Mouse (Mus musculus) hindlimb bud, embryonic 11.5 days (tissue): ENCODE measurements around the gene Eya2.

ENCODE experiments used
- DNase-seq: peaks from one replicate; pipeline ENCODE4 v3.0.0-alpha.2; 2012; ENCODE audit warnings: low read depth, low spot score; ENCODE audit errors: extremely low spot score

The Eya2 gene

DNA sequence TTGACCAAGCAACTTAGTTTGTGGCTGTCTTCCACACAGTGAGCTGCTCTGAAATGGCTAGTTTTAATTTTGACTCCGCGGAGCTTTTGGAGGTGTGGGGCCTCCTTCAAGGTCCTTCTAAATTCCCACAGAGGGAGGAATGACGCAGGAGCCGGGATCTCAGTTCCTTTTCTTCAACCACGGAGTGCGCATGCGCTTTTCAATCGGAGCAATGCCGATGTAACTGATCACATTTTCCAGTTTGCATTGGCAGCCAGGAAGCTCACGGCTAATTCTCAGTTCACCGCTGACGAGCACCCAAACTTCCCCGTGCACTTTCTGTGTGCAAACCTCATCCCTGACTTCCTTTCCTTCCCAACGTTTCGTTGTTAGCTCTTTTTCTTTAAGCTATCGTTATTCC is 4.1 kb upstream of the Eya2 start:
- no peak for DNase-seq

DNA sequence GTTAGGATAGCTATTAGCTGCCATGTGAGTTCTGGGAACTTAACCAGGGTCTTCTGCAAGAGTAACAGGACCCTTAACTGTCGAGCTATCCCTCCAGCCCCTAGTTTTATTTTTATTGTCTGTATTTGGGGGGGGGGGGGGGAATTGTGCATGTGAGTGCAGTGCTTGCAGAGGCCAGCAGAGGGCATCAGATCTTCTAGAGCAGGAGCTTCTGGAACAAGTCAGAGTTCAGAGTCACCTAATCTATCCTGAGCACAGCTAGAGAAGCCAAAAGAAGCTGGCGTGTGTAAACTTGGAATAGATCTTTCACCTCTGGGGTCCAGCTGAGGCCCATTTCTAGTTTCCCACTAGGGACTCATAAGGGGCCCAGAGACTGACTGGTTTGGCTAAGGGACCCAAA is 1.1 kb upstream of the Eya2 start:
- DNase-seq = no peak

DNA sequence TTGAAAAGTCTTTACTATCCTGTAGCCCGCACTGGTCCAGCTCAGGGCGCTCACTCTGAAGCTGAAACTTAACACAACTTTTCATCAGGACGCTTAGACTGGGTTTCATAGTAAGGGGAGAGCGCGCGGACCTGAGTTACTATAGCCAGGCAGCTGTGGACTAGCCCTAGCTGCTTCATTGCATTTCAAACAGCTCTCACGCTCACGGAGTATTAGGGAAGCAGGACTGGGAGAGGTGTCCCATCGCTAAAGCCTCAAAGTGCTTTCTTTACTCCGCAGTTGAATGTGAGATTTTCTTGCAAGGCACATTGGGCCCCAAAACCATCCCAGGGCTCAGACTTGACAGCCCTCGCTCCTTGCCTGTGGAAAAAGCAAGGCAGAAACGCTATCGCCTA is 841 bp downstream of the Eya2 start:
- no peak for DNase-seq

DNA sequence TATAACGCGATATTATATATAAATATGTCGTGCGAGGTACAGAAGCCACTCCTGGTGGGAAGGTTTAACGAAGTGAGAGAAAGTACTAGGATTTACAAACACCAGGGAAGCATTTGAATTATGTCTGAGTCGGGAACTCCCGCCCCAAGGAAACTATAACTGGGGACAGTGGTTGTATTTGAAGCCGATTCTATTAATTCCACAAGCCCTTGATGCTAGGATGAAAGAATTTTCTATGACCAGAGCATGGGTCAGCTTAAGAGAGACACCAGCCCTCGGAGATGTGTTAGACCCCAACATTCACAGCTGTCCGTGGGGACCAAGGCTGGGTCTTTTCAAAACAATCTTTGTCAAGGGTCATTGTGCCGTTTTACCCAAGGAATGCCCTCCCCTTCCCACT is 1.3 kb downstream of the Eya2 start:
- no peak for DNase-seq

DNA sequence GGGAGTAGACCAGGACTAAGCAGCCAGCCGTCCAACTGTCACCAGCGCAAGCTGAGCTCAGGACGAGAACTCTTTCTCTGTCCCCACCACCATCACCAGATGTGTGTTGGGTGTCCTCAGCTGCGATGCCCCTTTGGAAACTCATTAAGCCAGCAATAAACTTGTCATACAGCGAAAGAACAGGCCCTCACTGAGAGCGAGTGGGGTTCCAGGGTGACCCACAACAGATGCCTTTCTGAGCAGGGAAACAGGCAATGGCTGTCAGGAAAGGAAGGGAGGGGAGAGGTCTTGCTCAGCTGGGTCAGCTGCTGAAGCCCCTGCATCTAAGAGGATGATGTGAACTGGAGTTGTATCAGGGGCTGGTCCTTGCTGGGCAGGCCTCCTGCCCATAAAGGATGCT is 2.7 kb downstream of the Eya2 start:
- no peak for DNase-seq

DNA sequence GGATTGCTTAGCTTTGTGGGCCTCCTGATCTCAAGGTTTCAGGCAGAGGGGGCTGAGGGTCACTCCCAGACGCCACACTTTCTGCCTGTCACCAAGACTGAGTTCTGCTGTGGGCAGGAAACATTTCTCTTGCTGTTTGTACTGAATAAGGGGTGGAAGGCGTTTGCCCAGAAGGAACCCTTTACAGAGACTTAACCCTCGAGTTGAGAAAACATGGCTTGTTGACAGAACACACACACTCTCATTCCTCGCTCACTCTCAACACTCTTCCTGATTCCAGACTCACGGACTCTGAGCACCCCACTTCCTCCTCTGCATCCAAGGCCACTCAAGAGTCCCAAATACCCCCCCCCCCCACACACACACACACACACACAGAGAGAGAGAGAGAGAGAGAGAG is 3.3 kb downstream of the Eya2 start:
- no peak for DNase-seq

DNA sequence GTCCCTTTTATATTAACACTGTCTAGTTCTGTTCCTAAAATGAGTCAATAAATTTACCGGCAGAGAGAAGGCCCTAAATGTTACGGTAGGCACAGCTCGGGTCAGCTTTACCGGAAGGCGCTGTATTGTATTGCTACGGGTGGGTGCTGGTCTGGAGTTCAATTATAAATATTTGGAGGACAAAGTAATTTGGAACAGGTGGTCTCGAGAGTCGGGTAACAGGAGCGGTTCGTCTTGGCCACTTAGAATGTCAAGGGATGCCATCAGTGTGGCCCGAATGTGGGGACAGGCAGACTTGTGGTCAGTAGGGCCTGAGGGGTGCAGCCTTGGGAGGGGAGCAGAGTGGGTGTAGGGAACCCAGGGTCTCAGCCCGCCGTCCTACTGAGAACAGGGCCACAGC is 4.7 kb downstream of the Eya2 start:
- DNase-seq = no peak

DNA sequence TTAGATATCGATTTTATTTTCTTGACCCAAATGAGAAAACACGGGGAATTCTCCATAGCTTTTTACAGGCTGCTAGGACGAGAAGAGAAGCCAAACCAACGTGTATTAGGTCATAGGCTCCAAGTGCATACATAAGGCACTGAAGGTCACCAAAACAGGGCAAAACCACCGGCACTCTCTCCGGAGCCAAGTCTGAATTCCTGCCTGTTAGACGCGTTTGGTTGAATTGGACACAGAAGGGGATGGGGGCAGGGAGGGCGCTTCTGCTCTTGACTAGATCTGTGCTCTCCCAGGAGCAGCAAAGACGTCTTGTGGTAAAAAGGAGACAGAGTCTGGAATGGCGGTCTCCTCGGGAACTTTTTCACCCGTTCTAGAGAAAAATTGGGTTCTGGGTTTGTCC is 6.1 kb downstream of the Eya2 start:
- no peak for DNase-seq

DNA sequence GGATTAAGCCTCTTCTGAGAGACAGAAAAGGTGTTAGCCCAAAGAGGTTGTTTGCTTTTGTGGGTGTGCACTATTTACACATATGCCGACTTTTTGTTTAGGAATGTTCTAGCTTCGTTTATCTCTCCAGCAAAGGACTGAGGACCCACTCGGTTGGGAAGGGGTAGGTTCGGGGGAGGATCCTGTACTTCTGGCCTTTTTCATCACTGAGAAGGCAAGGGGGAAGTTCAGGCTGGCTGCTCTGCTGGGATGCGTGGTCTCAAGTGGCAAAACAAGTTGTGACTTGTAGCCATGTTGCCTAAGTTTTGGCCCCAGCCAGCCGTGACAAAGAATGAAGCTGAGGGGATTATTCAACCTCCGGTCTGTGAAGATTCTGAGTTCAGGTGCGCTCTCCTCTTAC is 6.8 kb downstream of the Eya2 start:
- DNase-seq = no peak

DNA sequence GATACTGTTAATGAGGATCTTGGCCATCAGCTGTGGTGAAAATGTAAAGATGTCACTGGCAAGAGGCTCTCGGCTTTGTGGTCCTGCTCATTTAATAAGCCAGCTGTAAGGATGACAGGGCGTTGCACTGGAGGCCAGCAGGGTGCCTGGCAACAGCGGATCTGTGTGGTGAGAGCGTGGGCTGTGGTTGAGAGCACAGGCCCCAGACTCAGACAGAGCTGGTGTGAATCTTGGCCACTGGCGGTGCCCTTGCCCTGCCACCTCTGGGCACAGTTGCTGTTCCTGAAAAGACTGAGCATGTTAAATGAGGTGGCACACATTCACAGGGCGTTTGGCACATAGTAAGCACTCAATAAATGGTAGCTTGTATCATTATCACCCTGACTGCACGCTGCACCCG is 8.9 kb downstream of the Eya2 start:
- no peak for DNase-seq

DNA sequence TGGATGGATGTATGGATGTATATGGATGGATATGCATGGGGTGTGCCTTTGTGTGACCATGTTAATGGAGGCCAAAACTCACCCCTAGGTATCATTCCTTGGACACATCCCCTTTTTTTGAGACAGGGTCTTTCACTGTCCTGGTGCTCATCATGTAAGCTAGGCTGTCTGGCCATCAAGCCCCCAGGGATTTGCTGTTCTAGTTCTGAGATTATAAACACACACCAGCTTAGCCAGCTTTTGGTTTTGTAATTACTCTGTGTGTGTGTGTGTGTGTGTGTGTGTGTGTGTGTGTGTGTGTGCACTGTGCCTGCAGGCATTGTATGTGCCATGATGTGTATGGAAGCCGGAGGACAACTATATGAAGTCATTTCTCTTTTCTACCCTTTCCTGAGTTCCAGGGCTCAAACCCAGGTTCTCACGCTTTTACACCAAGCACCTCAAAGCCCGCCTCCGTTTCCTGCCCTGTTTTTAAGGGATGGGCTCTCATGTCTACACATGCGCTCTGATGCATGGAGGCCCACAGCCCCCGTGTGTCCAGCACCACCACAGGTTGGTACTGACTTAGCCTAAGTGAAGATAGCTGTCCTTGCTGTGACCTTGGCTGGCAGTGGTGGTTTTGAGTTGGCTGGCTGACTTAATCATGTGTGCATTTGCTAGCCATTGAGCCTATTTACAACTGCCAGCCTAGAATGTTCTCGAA is 16.9 kb downstream of the Eya2 start:
- no peak for DNase-seq

DNA sequence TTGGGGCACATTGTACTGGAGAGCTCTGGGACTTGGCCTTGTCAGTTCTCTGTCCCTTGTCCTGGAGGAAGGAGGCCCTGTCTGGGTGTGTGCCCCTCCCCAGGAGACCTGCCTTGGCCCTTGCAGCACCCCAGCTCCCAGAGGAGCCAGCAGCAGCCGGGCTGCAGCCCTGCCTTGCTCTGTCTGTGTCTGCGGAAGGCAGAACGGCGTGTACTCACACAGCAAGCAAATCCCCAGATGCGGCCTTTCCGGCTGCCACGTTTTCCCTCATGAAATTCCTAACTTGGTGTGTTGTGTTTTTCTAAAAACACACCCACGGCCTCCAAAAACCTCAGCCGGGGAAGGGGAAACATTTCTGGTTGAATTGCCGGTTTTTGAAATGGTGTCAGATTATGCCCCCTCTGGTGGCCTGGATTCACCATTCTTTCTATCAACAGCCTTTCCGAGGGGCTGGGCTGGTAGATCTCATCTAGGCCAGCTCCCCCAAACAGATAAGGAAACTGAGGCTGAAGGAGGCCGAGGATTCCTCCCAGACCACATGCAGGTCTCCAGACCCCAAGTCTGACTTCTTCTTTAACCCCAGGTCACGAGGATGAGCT is 19.0 kb downstream of the Eya2 start:
- DNase-seq = no peak

DNA sequence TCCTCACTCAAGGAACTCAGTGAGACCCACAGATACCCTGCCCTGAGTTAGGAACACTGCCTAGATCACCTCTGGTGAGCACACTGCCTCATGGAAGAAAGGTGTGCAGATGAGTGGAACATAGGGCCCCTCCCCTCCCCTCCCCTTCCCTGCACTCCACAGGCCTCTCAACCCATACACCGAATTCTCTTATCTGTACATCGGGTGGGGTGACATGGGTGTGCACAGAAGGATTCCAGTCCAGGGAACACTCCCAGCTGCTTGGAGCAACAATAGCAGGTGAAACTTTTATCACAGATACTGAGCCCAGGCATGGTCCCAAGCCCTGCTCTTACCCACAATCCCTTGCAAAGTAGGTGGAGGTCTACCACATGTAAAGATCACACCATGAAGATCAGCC is 26.7 kb downstream of the Eya2 start:
- DNase-seq = no peak

DNA sequence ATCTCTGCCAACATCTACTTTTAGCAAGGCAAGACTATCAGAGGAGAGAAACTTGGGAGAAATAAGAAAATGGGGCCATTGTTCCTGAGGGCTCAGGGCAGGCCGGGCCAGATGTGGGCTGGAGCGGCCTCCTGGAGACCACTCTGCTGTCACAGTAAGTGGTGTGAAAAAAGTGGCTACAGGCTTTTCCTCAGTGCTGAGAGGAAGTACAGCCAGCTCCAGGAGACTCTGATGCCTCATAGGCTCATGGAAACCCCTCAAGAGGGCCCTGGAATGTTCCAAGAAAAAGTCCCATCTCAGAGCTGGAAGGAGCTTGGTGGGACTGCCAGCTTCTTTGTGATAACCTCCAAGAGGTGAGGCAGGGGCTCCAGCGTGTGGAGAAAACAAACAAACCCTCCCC is 27.8 kb downstream of the Eya2 start:
- no peak for DNase-seq

DNA sequence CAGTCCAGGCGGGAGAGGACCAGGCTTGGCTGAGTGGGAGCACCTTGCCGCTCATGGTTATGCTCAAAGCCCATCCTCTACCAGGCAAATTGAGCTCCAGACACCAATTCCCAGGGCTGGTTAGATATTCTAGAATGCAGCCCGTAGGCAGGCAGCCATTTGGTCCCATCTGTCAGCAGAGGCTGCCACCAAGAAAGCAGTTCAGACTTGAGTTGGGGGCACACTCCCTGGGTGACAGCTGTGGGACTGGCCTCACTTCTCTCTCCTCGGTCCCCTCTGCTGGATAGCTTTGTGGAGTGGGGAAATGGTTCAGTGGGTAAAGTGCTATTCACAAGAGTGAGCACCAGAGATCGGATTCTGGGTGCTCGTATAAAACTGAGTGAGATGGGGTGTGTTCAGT is 32.0 kb downstream of the Eya2 start:
- DNase-seq = no peak

DNA sequence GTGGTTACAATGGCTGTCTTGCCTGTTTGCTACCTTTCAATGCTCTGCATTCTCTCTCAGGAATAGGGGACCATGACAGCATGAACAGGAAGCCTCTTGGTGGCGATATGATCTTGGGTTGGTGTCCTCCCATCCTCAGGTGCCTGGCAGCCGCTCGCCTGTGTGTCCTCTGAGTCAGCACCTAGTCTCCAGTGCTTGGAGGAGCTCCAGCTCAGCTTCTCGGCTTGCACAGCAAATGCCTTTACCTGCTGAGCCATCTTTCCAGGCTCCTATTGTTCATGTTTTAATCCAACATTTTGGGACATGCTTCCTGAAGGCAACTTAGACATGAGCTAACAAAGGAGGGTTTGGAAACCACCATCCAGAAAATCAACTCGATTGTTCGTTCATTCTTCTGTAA is 33.1 kb downstream of the Eya2 start:
- no peak for DNase-seq

DNA sequence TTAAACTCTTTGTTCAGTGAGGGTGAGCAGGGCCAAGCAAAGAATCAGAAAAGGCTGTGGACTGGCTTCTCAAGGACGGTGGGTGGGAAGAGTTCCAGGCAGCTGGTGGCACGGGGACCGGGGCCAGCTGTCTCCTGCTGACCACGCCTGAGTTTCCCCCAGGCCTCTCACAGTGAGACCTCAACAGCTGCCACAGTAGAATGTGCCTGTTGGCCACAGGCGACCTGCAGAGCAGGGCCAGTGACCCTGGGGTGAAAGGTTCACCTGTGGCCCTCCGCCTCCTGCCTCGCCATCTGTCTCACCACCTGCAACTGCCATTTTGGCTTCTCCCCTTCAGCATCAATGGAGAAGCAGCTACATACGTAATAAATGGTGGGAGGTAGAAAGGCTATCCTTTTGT is 35.1 kb downstream of the Eya2 start:
- DNase-seq = no peak

DNA sequence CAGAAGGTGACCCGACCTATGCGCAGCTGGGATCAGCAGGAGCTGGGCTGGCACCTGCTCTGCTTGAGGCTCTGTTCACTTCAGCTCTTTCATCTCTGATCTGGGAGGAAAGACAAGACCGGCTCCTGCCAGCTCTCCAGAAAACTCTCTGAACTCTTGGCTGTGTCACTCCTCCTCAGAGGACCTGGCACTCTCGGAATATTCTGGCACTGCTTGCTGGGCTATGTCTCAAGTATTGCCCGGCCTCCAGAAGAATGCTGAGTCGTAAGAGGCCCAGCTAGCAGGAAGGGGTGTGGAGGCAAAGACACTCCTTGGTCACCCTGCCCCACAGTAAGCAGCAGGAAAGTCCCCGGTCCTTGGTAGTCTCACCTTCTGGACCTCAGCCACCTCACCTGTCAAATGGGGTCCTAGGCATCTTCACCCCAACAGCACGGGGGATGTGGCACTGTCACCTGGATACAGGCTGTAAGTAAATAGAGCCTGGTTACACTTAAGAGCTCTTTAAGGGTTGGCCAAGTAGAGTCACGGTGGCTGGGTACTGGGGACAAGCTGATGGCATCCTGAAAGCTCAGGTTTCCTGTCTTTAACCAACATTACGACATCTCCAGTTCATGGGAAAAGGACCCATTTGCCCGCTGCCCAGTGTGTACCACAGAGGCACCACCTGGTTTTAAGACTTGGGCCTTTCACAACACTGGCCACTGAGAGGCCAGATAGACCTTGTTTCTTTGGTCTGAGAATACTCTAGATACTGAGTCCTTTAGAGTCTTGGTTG is 38.4 kb downstream of the Eya2 start:
- DNase-seq = no peak

DNA sequence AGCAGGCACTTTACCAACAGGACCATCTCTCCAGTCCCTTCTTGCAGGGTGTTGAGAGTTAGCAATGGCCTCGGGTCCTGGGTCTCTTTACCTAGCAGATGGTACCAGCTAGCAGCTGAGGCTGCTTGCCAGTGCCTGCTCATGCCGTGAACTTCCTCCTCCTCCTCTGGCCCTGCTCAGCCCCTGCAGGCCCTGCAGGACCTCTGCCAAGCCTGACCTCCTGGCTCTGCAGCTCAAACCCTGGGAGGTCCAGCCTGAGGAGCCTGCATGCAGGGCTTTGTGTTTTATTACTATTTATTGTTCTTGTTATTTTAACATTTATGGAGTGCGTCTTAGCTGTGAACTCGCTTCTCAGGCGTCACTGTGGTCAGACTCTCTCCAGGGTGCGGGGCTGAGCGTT is 39.6 kb downstream of the Eya2 start:
- DNase-seq = no peak

DNA sequence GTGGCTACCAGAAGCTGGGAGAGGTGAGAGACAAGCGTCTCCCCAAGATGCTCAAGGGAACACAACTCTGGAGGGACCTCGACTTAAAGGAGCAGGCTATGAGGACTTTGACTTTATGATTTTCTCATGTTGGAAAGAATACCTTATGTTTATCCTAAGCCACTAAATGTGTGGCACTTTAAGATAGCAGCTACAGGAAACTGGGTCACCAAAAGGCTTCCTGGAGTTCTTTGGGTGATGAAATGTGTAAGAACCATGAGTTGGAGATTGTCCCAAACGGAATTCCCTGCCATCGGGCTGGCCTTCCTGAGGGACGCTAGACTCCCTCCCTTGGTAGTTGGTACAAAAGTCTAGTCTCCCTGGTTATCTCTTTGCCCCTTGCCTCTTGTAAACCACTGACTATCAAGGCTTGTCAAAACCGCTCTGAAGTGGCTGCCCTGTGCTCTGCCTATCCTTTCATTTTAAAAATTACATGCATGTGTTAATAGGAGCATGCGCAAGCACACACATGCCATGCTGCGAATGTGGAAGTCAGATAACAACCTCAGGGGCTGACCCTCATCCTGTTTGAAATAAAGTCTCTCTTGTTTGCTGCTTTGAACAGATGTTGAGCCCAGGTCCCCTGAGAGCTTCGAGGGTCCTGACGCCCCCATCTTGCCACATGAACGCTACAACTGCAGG is 44.4 kb downstream of the Eya2 start:
- DNase-seq = no peak

DNA sequence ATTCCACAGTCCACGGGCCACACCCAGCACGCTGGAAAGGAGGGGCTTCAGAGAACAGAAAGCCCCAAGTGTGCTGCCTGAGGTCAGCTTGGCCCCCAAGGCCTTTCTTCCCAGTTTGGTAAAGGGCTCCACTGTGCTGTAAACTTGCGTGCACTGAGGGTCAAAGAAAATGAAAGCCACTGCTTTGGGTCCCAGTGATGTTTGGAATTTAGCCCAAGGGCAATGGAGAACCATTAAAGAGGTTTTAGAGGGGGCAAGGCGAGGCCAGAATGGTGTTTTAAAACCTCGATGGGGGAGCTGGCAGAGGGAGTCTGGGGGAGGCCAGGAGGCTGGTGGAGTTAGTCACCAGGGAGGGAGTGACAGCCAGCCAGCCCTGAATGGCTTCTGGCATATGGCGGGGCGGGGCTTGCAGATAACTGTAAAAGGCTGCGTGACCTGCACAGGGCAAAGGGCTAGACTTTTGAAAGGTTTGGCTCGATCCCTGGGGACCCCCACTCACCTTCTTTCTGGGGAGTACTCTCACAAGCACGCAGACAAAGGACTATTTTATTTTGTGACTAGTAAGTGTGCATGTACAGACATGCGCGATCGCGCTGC is 47.2 kb downstream of the Eya2 start:
- no peak for DNase-seq

DNA sequence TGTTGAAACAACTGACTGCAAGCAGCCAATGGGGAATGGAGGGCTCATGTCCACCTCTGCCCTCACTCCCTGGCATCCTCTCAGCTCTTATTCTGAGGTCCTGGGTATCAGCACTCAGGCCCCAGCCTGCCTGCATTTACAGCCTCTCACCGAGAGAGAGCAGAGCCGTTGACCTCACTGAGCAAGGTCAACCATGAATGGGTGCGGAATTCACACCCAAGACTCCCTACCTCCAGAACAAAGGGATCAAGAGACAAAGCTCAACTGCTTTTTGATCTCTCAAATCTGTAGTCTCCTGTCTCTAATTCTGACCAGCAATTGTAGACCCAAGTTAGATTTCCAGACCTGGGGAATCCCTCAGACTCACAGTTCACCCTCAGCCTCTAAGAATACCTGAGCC is 48.8 kb downstream of the Eya2 start:
- no peak for DNase-seq
